Mouse (Mus musculus) ES-E14 (cell line): ENCODE measurements around the gene Sh3bp2. TPM values are rescaled to one million over a fixed set of nuclear protein-coding genes. Genes with fewer than 3 reads are reported as not detected.
"Not testable (repeated sequence)": the region's sequence is repeated elsewhere in the genome, so short reads cannot be mapped to it uniquely, and the experiment has no call there.

ENCODE experiments used
- DNase-seq: peaks from one replicate; pipeline ENCODE4 v3.0.0-alpha.2; 2013; ENCODE audit warnings: low read depth, low spot score
- H3K27ac ChIP-seq: 2 replicates; pipeline ENCODE4 v1.5.1; 2012; ENCODE audit warnings: low read depth, mild to moderate bottlenecking, low read length, moderate library complexity, mixed read lengths; ENCODE audit not compliant: poor library complexity, insufficient read depth, severe bottlenecking
- H3K36me3 ChIP-seq: 2 replicates; pipeline ENCODE4 v1.6.1; 2012; ENCODE audit warnings: mild to moderate bottlenecking, low read length, moderate library complexity, mixed read lengths; ENCODE audit not compliant: control insufficient read depth, poor library complexity, insufficient read depth, severe bottlenecking
- H3K4me1 ChIP-seq, 2 experiments: fragments of 150-350 bp in 1 of 2; sonication (generic) in 1 of 2; 2 replicates each; pipeline ENCODE4 v1.6.1; 2012; ENCODE audit warnings: low read length in 2 of 2, mild to moderate bottlenecking in 1 of 2, mixed read lengths in 1 of 2; ENCODE audit not compliant: control insufficient read depth in 2 of 2, insufficient read depth in 2 of 2, poor library complexity in 1 of 2
- H3K4me3 ChIP-seq, 2 experiments: fragments of 150-350 bp in 1 of 2; sonication (generic) in 1 of 2; 2 replicates each; pipeline ENCODE4 v1.5.1; 2012; ENCODE audit warnings: low read length in 2 of 2, low read depth in 1 of 2, mild to moderate bottlenecking in 1 of 2, mixed read lengths in 1 of 2; ENCODE audit not compliant: insufficient read depth in 1 of 2, poor library complexity in 1 of 2, severe bottlenecking in 1 of 2
- H3K9ac ChIP-seq: 2 replicates; pipeline ENCODE4 v1.6.1; 2012; ENCODE audit warnings: low read depth, mild to moderate bottlenecking, low read length, mixed read lengths; ENCODE audit not compliant: poor library complexity, insufficient read depth, severe bottlenecking
- H3K9me3 ChIP-seq: fragments of 150-350 bp; sonication (generic); 2 replicates; pipeline ENCODE4 v1.6.1; 2012; ENCODE audit warnings: low read depth, mild to moderate bottlenecking, low read length; ENCODE audit not compliant: control insufficient read depth, insufficient read depth
- CHD2 ChIP-seq: IDR thresholded peaks from 2 replicates; pipeline ENCODE4 v1.6.1; 2014; ENCODE audit warnings: mild to moderate bottlenecking, low read depth, low read length, inconsistent platforms
- HCFC1 ChIP-seq: IDR thresholded peaks from 2 replicates; pipeline ENCODE4 v1.6.1; 2012; ENCODE audit warnings: low read length, inconsistent platforms, borderline replicate concordance; ENCODE audit not compliant: insufficient read depth
- MAFK ChIP-seq: IDR thresholded peaks from 2 replicates; pipeline ENCODE4 v1.6.1; 2014; ENCODE audit warnings: mild to moderate bottlenecking, low read depth, low read length, inconsistent platforms; ENCODE audit not compliant: insufficient read depth
- ZC3H11A ChIP-seq: IDR thresholded peaks from 2 replicates; pipeline ENCODE4 v1.6.1; 2012; ENCODE audit warnings: low read depth, mild to moderate bottlenecking, inconsistent platforms, low read length, borderline replicate concordance
- ZNF384 ChIP-seq: IDR thresholded peaks from 2 replicates; pipeline ENCODE4 v1.6.1; 2012; ENCODE audit warnings: low read depth, low read length, inconsistent platforms
- in situ Hi-C, 2 experiments: fragments of 600-800 bp; cut with MboI; formaldehyde crosslinking; loops; one replicate each; pipeline ENCODE4 v1.15.1; 2025; ENCODE audit warnings: low sequenced_read_pairs in 2 of 2, inconsistent platforms in 1 of 2; ENCODE audit not compliant: unreplicated experiment in 2 of 2
- total RNA-seq: library from RNA; depleted of rRNA; stranded (reverse); fragments of 300-350 nt; gene quantifications from 2 replicates; pipeline ENCODE4 v1.2.3, GENCODE M21; 2012

Gene Sh3bp2
- total RNA-seq, 1 experiment, result 2.4 TPM

GRCm38 (mm10) chr5:34590059-34590458 lies 64.4 kb downstream of the Sh3bp2 start:
- in situ Hi-C loops, result no loop called here
- no peak for TF ChIP-seq ZNF384
- no peak for TF ChIP-seq ZC3H11A
- no peak for TF ChIP-seq MAFK
- TF ChIP-seq HCFC1, result no peak
- TF ChIP-seq CHD2, result no peak
- no peak overlapping the region; a peak in 1 of 4 replicates for H3K4me3 ChIP-seq
- no peaks in the 10 kb centered on the region for H3K36me3 ChIP-seq
- peak; percentile 71 for DNase-seq
- no peak overlapping the region; the same call in 1 of the 2 replicates for H3K9ac ChIP-seq
- no peaks in the 10 kb centered on the region for H3K9me3 ChIP-seq
- H3K4me1 ChIP-seq, result peaks cover 12 to 20% of the 10 kb centered on the region in 2 experiments
- H3K27ac ChIP-seq, result peak overlapping the region; percentile 77; the same call in 1 of the 2 replicates

GRCm38 (mm10) chr5:34590702-34591101 lies 65.1 kb downstream of the Sh3bp2 start:
- in situ Hi-C loops, result no loop called here

GRCm38 (mm10) chr5:34591388-34592004 lies 65.9 kb downstream of the Sh3bp2 start:
- TF ChIP-seq HCFC1 (no peak), ZNF384 (no peak), CHD2 (no peak), MAFK (no peak), ZC3H11A (no peak)
- in situ Hi-C loops, result no loop called here
- peak overlapping the region; percentile 44; the same call in 1 of the 2 replicates for H3K27ac ChIP-seq
- H3K9me3 ChIP-seq, result no peaks in the 10 kb centered on the region
- H3K9ac ChIP-seq, result no peak overlapping the region; the same call in 1 of the 2 replicates
- no peak for DNase-seq
- no peaks in the 10 kb centered on the region for H3K36me3 ChIP-seq
- H3K4me3 ChIP-seq, result no peak overlapping the region
- H3K4me1 ChIP-seq, result peaks cover 12 to 20% of the 10 kb centered on the region in 2 experiments

More at GRCm38 (mm10) chr5:34590702-34591101, 65.1 kb downstream of the Sh3bp2 start:
- no peak overlapping the region for H3K9ac ChIP-seq
- TF ChIP-seq ZNF384 (no peak), ZC3H11A (no peak), CHD2 (no peak), MAFK (no peak), HCFC1 (no peak)
- DNase-seq, result no peak
- no peaks in the 10 kb centered on the region for H3K36me3 ChIP-seq
- H3K9me3 ChIP-seq, result no peaks in the 10 kb centered on the region
- H3K4me3 ChIP-seq, result no peak overlapping the region
- H3K27ac ChIP-seq, result peak overlapping the region; percentile 60; the same call in 1 of the 2 replicates
- H3K4me1 ChIP-seq, result peaks cover 12 to 20% of the 10 kb centered on the region in 2 experiments

GRCm38 (mm10) chr5:34592224-34592623 lies 66.6 kb downstream of the Sh3bp2 start:
- H3K9ac ChIP-seq, DNase-seq, H3K9me3 ChIP-seq, H3K4me3 ChIP-seq, in situ Hi-C loops, H3K36me3 ChIP-seq: not testable (repeated sequence)
- Histone ChIP-seq H3K27ac (peak overlapping the region; percentile 44; the same call in 1 of the 2 replicates), H3K4me1 (peaks cover 12 to 22% of the 10 kb centered on the region in 2 experiments)

- Histone ChIP-seq H3K4me3 (no peak overlapping the region), H3K9ac (peak overlapping the region; percentile 23; the same call in 1 of the 2 replicates), H3K4me1 (peaks cover 12 to 23% of the 10 kb centered on the region in 2 experiments), H3K36me3 (no peaks in the 10 kb centered on the region), H3K9me3 (no peaks in the 10 kb centered on the region), H3K27ac (peak overlapping the region; percentile 44; the same call in 1 of the 2 replicates)
- in situ Hi-C loops, result no loop called here
- TF ChIP-seq CHD2 (no peak), HCFC1 (no peak), MAFK (no peak), ZC3H11A (no peak), ZNF384 (no peak)
- no peak for DNase-seq
These were observed 67.0 kb downstream of the Sh3bp2 start for GRCm38 (mm10) chr5:34592666-34593065.
